Mouse (Mus musculus): ENCODE data around the gene Cep44. TPM values are rescaled to one million over a fixed set of nuclear protein-coding genes. Genes with fewer than 3 reads are reported as not detected.
A peak's percentile ranks its signal among the peaks of the same experiment; 100 is the strongest.

The Cep44 gene
- polyA plus RNA-seq, 1 experiment: 34.5 TPM

DNA sequence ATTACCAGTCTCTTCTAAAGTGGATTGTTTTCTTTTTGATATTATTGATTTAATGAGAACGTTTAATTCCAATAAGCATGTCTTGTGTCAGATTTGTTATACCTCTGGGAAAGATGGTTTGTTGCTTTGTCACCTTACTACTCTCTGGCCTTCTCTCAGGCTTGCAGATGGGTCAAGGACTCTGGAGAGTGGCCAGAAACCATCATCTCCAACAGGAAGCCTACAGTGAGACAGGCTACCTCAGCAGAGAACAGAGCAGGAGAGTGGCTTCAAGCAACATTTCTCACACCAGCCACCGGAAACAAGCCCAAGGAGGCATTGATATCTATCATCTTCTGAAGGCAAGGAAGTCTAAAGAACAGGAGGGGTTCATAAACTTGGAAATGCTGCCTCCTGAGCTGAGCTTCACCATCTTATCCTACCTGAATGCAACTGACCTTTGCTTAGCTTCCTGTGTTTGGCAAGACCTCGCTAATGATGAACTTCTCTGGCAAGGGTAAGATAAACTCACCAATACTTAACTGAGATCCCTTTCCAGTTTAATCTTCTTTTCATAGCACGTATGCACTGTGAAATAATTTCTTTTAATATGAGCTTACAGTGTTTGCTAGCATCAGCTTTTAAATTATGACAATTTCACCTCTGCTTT lies 13.7 kb upstream of the Cep44 start:
- no peaks in the 10 kb centered on the region for H3K27me3 ChIP-seq (ENCODE audit: control insufficient read depth, insufficient read depth, low read length)
- H3K4me1 ChIP-seq (ENCODE audit: control insufficient read depth, insufficient read depth, low read length): no peaks in the 10 kb centered on the region
- no peak overlapping the region for H3K27ac ChIP-seq (ENCODE audit: control insufficient read depth, insufficient read depth, low read depth, low read length)
- TF ChIP-seq POLR2A (IDR thresholded peaks at IDR 0.05; ENCODE audit: control insufficient read depth, low read depth, low read length): no peak
- no peak for TF ChIP-seq CTCF (IDR thresholded peaks at IDR 0.05; ENCODE audit: control insufficient read depth, insufficient read depth, insufficient replicate concordance, low read depth, low read length)
- no peak overlapping the region for H3K4me3 ChIP-seq (ENCODE audit: control insufficient read depth, low read depth, low read length)
- no peaks in the 10 kb centered on the region for H3K36me3 ChIP-seq (ENCODE audit: control insufficient read depth, insufficient read depth, low read length)

DNA sequence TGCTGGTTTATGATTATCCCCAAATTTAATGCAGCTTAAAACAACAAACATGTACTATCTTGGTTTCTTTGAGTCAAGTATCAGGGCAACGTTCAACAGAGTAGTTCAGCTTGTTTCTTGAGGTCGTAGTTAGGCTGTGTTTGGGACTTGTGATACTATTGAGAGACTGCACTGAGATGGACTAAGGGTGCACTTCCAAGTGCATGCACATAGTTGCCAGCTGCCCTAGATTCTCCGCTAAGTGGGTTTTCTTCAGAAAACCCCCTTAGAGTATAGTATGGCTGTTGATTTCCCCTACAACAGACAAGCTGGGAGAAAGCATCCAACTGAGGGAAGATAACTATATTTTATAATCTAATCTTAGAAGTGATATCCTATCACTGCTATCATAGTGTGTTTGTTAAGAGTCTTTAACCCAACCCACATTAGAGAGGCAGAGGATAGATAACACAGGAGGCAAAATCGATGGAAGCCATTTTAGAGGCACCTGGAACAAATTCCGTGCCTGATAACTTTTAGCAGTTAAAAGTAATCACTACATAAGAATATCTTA lies 1.8 kb upstream of the Cep44 start:
- no peak overlapping the region for H3K27ac ChIP-seq (ENCODE audit: control insufficient read depth, insufficient read depth, low read depth, low read length)
- no peak for TF ChIP-seq CTCF (IDR thresholded peaks at IDR 0.05; ENCODE audit: control insufficient read depth, insufficient read depth, insufficient replicate concordance, low read depth, low read length)
- TF ChIP-seq POLR2A (IDR thresholded peaks at IDR 0.05; ENCODE audit: control insufficient read depth, low read depth, low read length): no peak
- no peak overlapping the region for H3K4me3 ChIP-seq (ENCODE audit: control insufficient read depth, low read depth, low read length)
- no peaks in the 10 kb centered on the region for H3K36me3 ChIP-seq (ENCODE audit: control insufficient read depth, insufficient read depth, low read length)
- peaks cover 4% of the 10 kb centered on the region; the same call in 1 of the 2 replicates for H3K4me1 ChIP-seq (ENCODE audit: control insufficient read depth, insufficient read depth, low read length)
- no peaks in the 10 kb centered on the region for H3K27me3 ChIP-seq (ENCODE audit: control insufficient read depth, insufficient read depth, low read length)

- TF ChIP-seq POLR2A (IDR thresholded peaks at IDR 0.05; ENCODE audit: control insufficient read depth, low read depth, low read length): no peak
- TF ChIP-seq CTCF (IDR thresholded peaks at IDR 0.05; ENCODE audit: control insufficient read depth, insufficient read depth, insufficient replicate concordance, low read depth, low read length): no peak
- no peak overlapping the region for H3K27ac ChIP-seq (ENCODE audit: control insufficient read depth, insufficient read depth, low read depth, low read length)
Measured at GRCm38 (mm10) chr8:56552045-56552444, 1.2 kb upstream of the Cep44 start.

DNA sequence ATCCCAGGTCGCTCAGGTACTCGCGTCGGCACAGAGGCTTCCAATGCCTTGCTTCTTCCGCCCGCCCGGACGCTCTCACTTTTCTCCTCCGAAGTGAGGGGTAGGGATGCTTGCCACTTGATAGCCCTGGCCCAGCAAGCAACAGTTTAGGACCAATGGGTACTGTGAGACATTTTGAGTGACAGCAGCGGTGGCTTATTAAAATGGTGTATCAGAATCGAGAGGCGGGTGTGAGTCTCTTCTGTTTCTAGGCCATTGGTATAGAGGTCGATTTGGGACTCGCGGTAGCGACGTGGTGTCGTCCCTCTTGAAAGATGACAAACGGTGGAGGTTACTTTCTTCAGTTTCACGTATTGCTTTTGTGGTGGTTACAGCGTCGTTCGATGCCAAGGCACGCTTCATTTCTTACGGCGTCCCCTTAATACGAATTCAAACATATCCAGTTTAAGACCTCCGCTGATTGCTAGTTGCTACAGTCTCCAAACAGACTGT lies 560 bp upstream of the Cep44 start:
- TF ChIP-seq POLR2A (IDR thresholded peaks at IDR 0.05; ENCODE audit: control insufficient read depth, low read depth, low read length) (no peak), CTCF (IDR thresholded peaks at IDR 0.05; ENCODE audit: control insufficient read depth, insufficient read depth, insufficient replicate concordance, low read depth, low read length) (no peak)
- Histone ChIP-seq H3K4me1 (ENCODE audit: control insufficient read depth, insufficient read depth, low read length) (peaks cover 4% of the 10 kb centered on the region; the same call in 1 of the 2 replicates), H3K27me3 (ENCODE audit: control insufficient read depth, insufficient read depth, low read length) (no peaks in the 10 kb centered on the region), H3K27ac (ENCODE audit: control insufficient read depth, insufficient read depth, low read depth, low read length) (peak overlapping the region; percentile 79), H3K4me3 (ENCODE audit: control insufficient read depth, low read depth, low read length) (peak overlapping the region; percentile 94), H3K36me3 (ENCODE audit: control insufficient read depth, insufficient read depth, low read length) (no peaks in the 10 kb centered on the region)

More at GRCm38 (mm10) chr8:56552045-56552444, 1.2 kb upstream of the Cep44 start:
- Histone ChIP-seq H3K4me1 (ENCODE audit: control insufficient read depth, insufficient read depth, low read length) (peaks cover 4% of the 10 kb centered on the region; the same call in 1 of the 2 replicates), H3K36me3 (ENCODE audit: control insufficient read depth, insufficient read depth, low read length) (no peaks in the 10 kb centered on the region), H3K4me3 (ENCODE audit: control insufficient read depth, low read depth, low read length) (peak overlapping the region; percentile 50; the same call in 1 of the 2 replicates), H3K27me3 (ENCODE audit: control insufficient read depth, insufficient read depth, low read length) (no peaks in the 10 kb centered on the region)

- H3K27me3 ChIP-seq (ENCODE audit: control insufficient read depth, insufficient read depth, low read length): no peaks in the 10 kb centered on the region
- no peak overlapping the region for H3K4me3 ChIP-seq (ENCODE audit: control insufficient read depth, low read depth, low read length)
- H3K27ac ChIP-seq (ENCODE audit: control insufficient read depth, insufficient read depth, low read depth, low read length): no peak overlapping the region
- no peaks in the 10 kb centered on the region; the same call in 1 of the 2 replicates for H3K36me3 ChIP-seq (ENCODE audit: control insufficient read depth, insufficient read depth, low read length)
- peaks cover 4% of the 10 kb centered on the region; the same call in 1 of the 2 replicates for H3K4me1 ChIP-seq (ENCODE audit: control insufficient read depth, insufficient read depth, low read length)
- TF ChIP-seq CTCF (IDR thresholded peaks at IDR 0.05; ENCODE audit: control insufficient read depth, insufficient read depth, insufficient replicate concordance, low read depth, low read length): no peak
- TF ChIP-seq POLR2A (IDR thresholded peaks at IDR 0.05; ENCODE audit: control insufficient read depth, low read depth, low read length): no peak
Measured at GRCm38 (mm10) chr8:56547866-56548265, 3.0 kb downstream of the Cep44 start.

DNA sequence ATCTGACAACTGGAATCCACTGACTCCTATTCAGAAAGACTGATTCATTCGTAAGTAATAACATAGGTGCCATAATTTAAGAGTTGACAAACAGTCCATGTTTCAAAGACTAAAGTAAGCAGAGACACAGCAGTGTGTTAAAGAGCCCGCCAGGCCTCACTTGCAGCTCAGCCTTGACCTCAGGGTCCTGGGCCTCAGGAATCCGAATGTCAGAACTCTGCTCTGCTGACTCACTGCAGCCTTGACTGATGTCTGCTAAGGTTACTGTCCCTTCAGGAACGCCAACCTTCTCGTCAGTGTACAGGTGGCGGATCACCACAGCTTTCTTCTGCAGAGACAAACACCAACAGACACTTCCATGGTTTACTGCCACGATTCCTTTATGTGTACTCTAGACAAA lies 10.1 kb downstream of the Cep44 start:
- no peaks in the 10 kb centered on the region for H3K4me1 ChIP-seq (ENCODE audit: control insufficient read depth, insufficient read depth, low read length)
- H3K27ac ChIP-seq (ENCODE audit: control insufficient read depth, insufficient read depth, low read depth, low read length): no peak overlapping the region
- no peaks in the 10 kb centered on the region for H3K27me3 ChIP-seq (ENCODE audit: control insufficient read depth, insufficient read depth, low read length)
- no peaks in the 10 kb centered on the region; the same call in 1 of the 2 replicates for H3K36me3 ChIP-seq (ENCODE audit: control insufficient read depth, insufficient read depth, low read length)
- no peak overlapping the region for H3K4me3 ChIP-seq (ENCODE audit: control insufficient read depth, low read depth, low read length)
- TF ChIP-seq POLR2A (IDR thresholded peaks at IDR 0.05; ENCODE audit: control insufficient read depth, low read depth, low read length): no peak

DNA sequence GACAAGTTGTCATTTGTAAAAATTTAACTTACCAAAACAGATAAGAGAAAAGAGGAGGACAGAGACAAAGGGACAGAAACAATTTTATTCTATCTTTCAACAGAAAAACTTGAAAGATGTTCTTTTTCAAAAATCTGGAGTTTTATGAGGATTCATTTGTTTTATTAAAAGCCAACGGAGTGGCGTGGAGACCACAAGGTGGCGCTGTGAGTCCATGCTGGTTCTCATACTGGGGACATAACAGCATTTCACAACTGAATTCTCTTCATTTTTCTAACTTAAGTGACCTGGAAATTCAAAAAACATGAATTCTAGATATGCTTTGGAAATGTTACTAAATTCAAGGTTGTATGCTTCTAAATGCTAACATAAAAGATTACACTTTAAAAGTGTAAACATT lies 20.5 kb downstream of the Cep44 start:
- Histone ChIP-seq H3K36me3 (ENCODE audit: control insufficient read depth, insufficient read depth, low read length) (no peaks in the 10 kb centered on the region), H3K27me3 (ENCODE audit: control insufficient read depth, insufficient read depth, low read length) (no peaks in the 10 kb centered on the region), H3K4me3 (ENCODE audit: control insufficient read depth, low read depth, low read length) (no peak overlapping the region), H3K4me1 (ENCODE audit: control insufficient read depth, insufficient read depth, low read length) (no peaks in the 10 kb centered on the region), H3K27ac (ENCODE audit: control insufficient read depth, insufficient read depth, low read depth, low read length) (no peak overlapping the region)
- TF ChIP-seq POLR2A (IDR thresholded peaks at IDR 0.05; ENCODE audit: control insufficient read depth, low read depth, low read length) (no peak), CTCF (IDR thresholded peaks at IDR 0.05; ENCODE audit: control insufficient read depth, insufficient read depth, insufficient replicate concordance, low read depth, low read length) (peak; percentile 63; the same call in 1 of the 2 replicates)

All from testis, adult 2 months (tissue).